ENCODE assay signal across 7 mouse cellular contexts in genomic region chr2:164436215-164436913, GRCm38 (mm10). TPM values are rescaled to one million over a fixed set of nuclear protein-coding genes. Genes with fewer than 3 reads are reported as not detected.
DNase-seq lines count a peak whose midpoint lies in the region; ATAC-seq and TF ChIP-seq lines count a peak whose summit lies in the region.

No protein-coding gene starts in this region.

- H3K4me3 ChIP-seq in embryonic facial prominence, embryonic 11.5 days (ENCODE audit: low read depth, low read length) = no peak overlapping the region
- H3K4me3 ChIP-seq in hindbrain, postnatal 0 days (ENCODE audit: low read length) = no peak overlapping the region
- no peak overlapping the region for H3K4me3 ChIP-seq in liver, embryonic 12.5 days
- H3K4me3 ChIP-seq in forebrain, embryonic 14.5 days (ENCODE audit: low read depth, low read length) = no peak overlapping the region

- TF ChIP-seq CTCF in hindbrain, postnatal 0 days (IDR thresholded peaks at IDR 0.05; ENCODE audit: low read depth) = no peak

- H3K27me3 ChIP-seq in embryonic facial prominence, embryonic 11.5 days (ENCODE audit: control insufficient read depth, insufficient read depth, low read length) = no peaks in the 10 kb centered on the region
- no peaks in the 10 kb centered on the region for H3K27me3 ChIP-seq in hindbrain, postnatal 0 days (ENCODE audit: insufficient read depth, low read length)
- H3K27me3 ChIP-seq in liver, embryonic 12.5 days (replicated peaks) = peaks cover 67% of the 10 kb centered on the region
- H3K27me3 ChIP-seq in forebrain, embryonic 14.5 days (replicated peaks; ENCODE audit: control insufficient read depth, insufficient read depth, low read length) = no peaks in the 10 kb centered on the region

- WGBS in embryonic facial prominence, embryonic 11.5 days = 12% methylated on average over 8 of the region's 8 CpGs
- 27% methylated on average over 8 of the region's 8 CpGs for WGBS in hindbrain, postnatal 0 days
- 23% methylated on average over 8 of the region's 8 CpGs for WGBS in liver, embryonic 12.5 days (ENCODE audit: insufficient replicate concordance)
- WGBS in forebrain, embryonic 14.5 days = 21% methylated on average over 8 of the region's 8 CpGs

- no peaks in the 10 kb centered on the region for H3K9me3 ChIP-seq in embryonic facial prominence, embryonic 11.5 days (replicated peaks; ENCODE audit: control insufficient read depth, low read length)
- H3K9me3 ChIP-seq in hindbrain, postnatal 0 days (ENCODE audit: low read length) = no peaks in the 10 kb centered on the region
- no peaks in the 10 kb centered on the region for H3K9me3 ChIP-seq in liver, embryonic 12.5 days (replicated peaks)
- no peaks in the 10 kb centered on the region for H3K9me3 ChIP-seq in forebrain, embryonic 14.5 days (replicated peaks; ENCODE audit: control insufficient read depth, low read length)

- H3K4me2 ChIP-seq in embryonic facial prominence, embryonic 11.5 days (ENCODE audit: low read depth, low read length) = no peak overlapping the region
- H3K4me2 ChIP-seq in hindbrain, postnatal 0 days (ENCODE audit: low read depth, low read length) = no peak overlapping the region
- peak overlapping the region; percentile 38 for H3K4me2 ChIP-seq in liver, embryonic 12.5 days
- H3K4me2 ChIP-seq in forebrain, embryonic 14.5 days (ENCODE audit: low read length) = no peak overlapping the region

- H3K9ac ChIP-seq in embryonic facial prominence, embryonic 11.5 days (replicated peaks; ENCODE audit: low read length) = no peak overlapping the region; the same call in 1 of the 2 replicates
- H3K9ac ChIP-seq in hindbrain, postnatal 0 days (replicated peaks; ENCODE audit: low read length) = no peak overlapping the region
- 0 out of 2 replicates have a peak overlapping the region, but pooled peaks have one; percentile 15 for H3K9ac ChIP-seq in liver, embryonic 12.5 days
- no peak overlapping the region for H3K9ac ChIP-seq in forebrain, embryonic 14.5 days (ENCODE audit: low read length)

- H3K36me3 ChIP-seq in embryonic facial prominence, embryonic 11.5 days (replicated peaks; ENCODE audit: control insufficient read depth, insufficient read depth, low read depth, low read length) = no peaks in the 10 kb centered on the region
- H3K36me3 ChIP-seq in hindbrain, postnatal 0 days (ENCODE audit: insufficient read depth, low read length) = no peaks in the 10 kb centered on the region
- H3K36me3 ChIP-seq in liver, embryonic 12.5 days = no peaks in the 10 kb centered on the region
- no peaks in the 10 kb centered on the region for H3K36me3 ChIP-seq in forebrain, embryonic 14.5 days (ENCODE audit: control insufficient read depth, insufficient read depth, low read length)

- H3K27ac ChIP-seq in embryonic facial prominence, embryonic 11.5 days (replicated peaks; ENCODE audit: low read depth, low read length) = peak overlapping the region; percentile 68
- peak overlapping the region; percentile 71 for H3K27ac ChIP-seq in hindbrain, postnatal 0 days
- H3K27ac ChIP-seq in liver, embryonic 12.5 days = peak overlapping the region; percentile 11
- H3K27ac ChIP-seq in forebrain, embryonic 14.5 days (ENCODE audit: low read depth, low read length) = no peak overlapping the region

- peaks cover 13% of the 10 kb centered on the region for H3K4me1 ChIP-seq in embryonic facial prominence, embryonic 11.5 days (ENCODE audit: control insufficient read depth, insufficient read depth, low read length)
- 0 out of 2 replicates have a peak, but pooled peaks cover 2% of the 10 kb centered on the region for H3K4me1 ChIP-seq in hindbrain, postnatal 0 days (ENCODE audit: insufficient read depth, low read length)
- H3K4me1 ChIP-seq in liver, embryonic 12.5 days = peaks cover 21% of the 10 kb centered on the region
- no peaks in the 10 kb centered on the region for H3K4me1 ChIP-seq in forebrain, embryonic 14.5 days (ENCODE audit: control insufficient read depth, insufficient read depth, low read length)

- ATAC-seq in embryonic facial prominence, embryonic 11.5 days (replicated peaks; ENCODE audit: insufficient number of reproducible peaks, low FRiP score, low TSS enrichment, low read depth) = no peak
- ATAC-seq in hindbrain, postnatal 0 days = peak; percentile 51; the same call in 1 of the 2 replicates
- 0 out of 2 replicates have a peak, but pooled peaks have one; percentile 4 for ATAC-seq in liver, embryonic 12.5 days
- ATAC-seq in forebrain, embryonic 14.5 days = no peak

- peak; percentile 35 for DNase-seq in layer of hippocampus, adult 11-12 months (ENCODE audit: low spot score)
- DNase-seq in layer of hippocampus, postnatal 25 days (ENCODE audit: extremely low spot score in 1 of 2, low spot score in 1 of 2) = no peak
- no peak for DNase-seq in embryonic facial prominence, embryonic 11.5 days (ENCODE audit: low spot score)
- peak; percentile 26 for DNase-seq in hindbrain, postnatal 0 days (ENCODE audit: low spot score)
- DNase-seq in urinary bladder, postnatal 4 days (ENCODE audit: low spot score in 2 of 2) = no peak
- no peak for DNase-seq in forebrain, embryonic 14.5 days (ENCODE audit: low spot score)

RNA-seq across cellular contexts. Expression of gene Sdc4, which starts 7.3 kb away (rescaled TPM):
- 100 to 1,000 TPM; 101 to 146 TPM for total RNA-seq in layer of hippocampus, postnatal 25 days (2021)
- polyA plus RNA-seq in embryonic facial prominence, embryonic 11.5 days (2014; fragmentation: Nextera tagmentation; extraction: Ambion mirVana) = 19.2 and 24.1 TPM in 2 replicates
- total RNA-seq in hindbrain, postnatal 0 days (2014; rRNA removed) = 31.1 and 34.1 TPM in 2 replicates
- 36.7 and 39.5 TPM in 2 replicates for polyA plus RNA-seq in hindbrain, postnatal 0 days (2015; fragmentation: Nextera tagmentation; extraction: Ambion mirVana)
- 31.3 and 31.8 TPM in 2 replicates for polyA plus RNA-seq in liver, embryonic 12.5 days (2016; fragmentation: Nextera tagmentation; extraction: Ambion mirVana)
- polyA plus RNA-seq in forebrain, embryonic 14.5 days (2014; fragmentation: Nextera tagmentation; extraction: Ambion mirVana) = 3.9 and 4.2 TPM in 2 replicates

RNA-seq across cellular contexts. Expression of gene Sys1, which starts 20.4 kb away (rescaled TPM):
- total RNA-seq in layer of hippocampus, postnatal 25 days (2021) = 10 to 100 TPM; 41.0 to 45.2 TPM
- polyA plus RNA-seq in embryonic facial prominence, embryonic 11.5 days (2014; fragmentation: Nextera tagmentation; extraction: Ambion mirVana) = 53.3 and 58.3 TPM in 2 replicates
- total RNA-seq in hindbrain, postnatal 0 days (2014; rRNA removed) = 165 and 315 TPM in 2 replicates
- polyA plus RNA-seq in hindbrain, postnatal 0 days (2015; fragmentation: Nextera tagmentation; extraction: Ambion mirVana) = 108 and 113 TPM in 2 replicates
- 36.1 and 37.9 TPM in 2 replicates for polyA plus RNA-seq in liver, embryonic 12.5 days (2016; fragmentation: Nextera tagmentation; extraction: Ambion mirVana)
- 76.3 and 86.6 TPM in 2 replicates for polyA plus RNA-seq in forebrain, embryonic 14.5 days (2014; fragmentation: Nextera tagmentation; extraction: Ambion mirVana)

RNA-seq across cellular contexts. Expression of gene Gm20458, which starts 24.4 kb away (rescaled TPM):
- total RNA-seq in layer of hippocampus, postnatal 25 days (2021) = 10 to 100 TPM in 1 of 2 experiments, 1 to 10 TPM in 1; 3.9 to 11.3 TPM
- 2.6 and 4.3 TPM in 2 replicates for polyA plus RNA-seq in embryonic facial prominence, embryonic 11.5 days (2014; fragmentation: Nextera tagmentation; extraction: Ambion mirVana)
- 34.4 and 36.9 TPM in 2 replicates for total RNA-seq in hindbrain, postnatal 0 days (2014; rRNA removed)
- polyA plus RNA-seq in hindbrain, postnatal 0 days (2015; fragmentation: Nextera tagmentation; extraction: Ambion mirVana) = 9.6 and 10.8 TPM in 2 replicates
- 4.7 and 5.2 TPM in 2 replicates for polyA plus RNA-seq in liver, embryonic 12.5 days (2016; fragmentation: Nextera tagmentation; extraction: Ambion mirVana)
- polyA plus RNA-seq in forebrain, embryonic 14.5 days (2014; fragmentation: Nextera tagmentation; extraction: Ambion mirVana) = 6.2 and 8.9 TPM in 2 replicates

RNA-seq across cellular contexts. Expression of gene Matn4, which starts 31.4 kb away (rescaled TPM):
- total RNA-seq in layer of hippocampus, postnatal 25 days (2021) = 10 to 100 TPM; 13.0 to 17.5 TPM
- 1.2 and 1.3 TPM in 2 replicates for polyA plus RNA-seq in embryonic facial prominence, embryonic 11.5 days (2014; fragmentation: Nextera tagmentation; extraction: Ambion mirVana)
- 4.9 and 8.2 TPM in 2 replicates for total RNA-seq in hindbrain, postnatal 0 days (2014; rRNA removed)
- polyA plus RNA-seq in hindbrain, postnatal 0 days (2015; fragmentation: Nextera tagmentation; extraction: Ambion mirVana) = 4.7 and 5.0 TPM in 2 replicates
- polyA plus RNA-seq in liver, embryonic 12.5 days (2016; fragmentation: Nextera tagmentation; extraction: Ambion mirVana) = 0.28 and 0.41 TPM in 2 replicates
- 0.08 and 0.10 TPM in 2 replicates for polyA plus RNA-seq in forebrain, embryonic 14.5 days (2014; fragmentation: Nextera tagmentation; extraction: Ambion mirVana)

RNA-seq across cellular contexts. Expression of gene Rbpjl, which starts 33.4 kb away (rescaled TPM):
- under 1 TPM; 0.34 to 0.45 TPM for total RNA-seq in layer of hippocampus, postnatal 25 days (2021)
- not detected in 2 replicates for polyA plus RNA-seq in embryonic facial prominence, embryonic 11.5 days (2014; fragmentation: Nextera tagmentation; extraction: Ambion mirVana)
- total RNA-seq in hindbrain, postnatal 0 days (2014; rRNA removed) = 0.22 TPM in 1 of 2 replicates, not detected in the other
- 0.14 and 0.21 TPM in 2 replicates for polyA plus RNA-seq in hindbrain, postnatal 0 days (2015; fragmentation: Nextera tagmentation; extraction: Ambion mirVana)
- polyA plus RNA-seq in liver, embryonic 12.5 days (2016; fragmentation: Nextera tagmentation; extraction: Ambion mirVana) = not detected in 2 replicates
- 0.06 TPM in 1 of 2 replicates, not detected in the other for polyA plus RNA-seq in forebrain, embryonic 14.5 days (2014; fragmentation: Nextera tagmentation; extraction: Ambion mirVana)

Comparison
In these comparisons a context has a peak if more than half of its experiments do, and no peak if none do; other contexts are left out.
1. DNase-seq: peak in layer of hippocampus, adult 11-12 months (single experiment) and hindbrain, postnatal 0 days (single experiment); none in layer of hippocampus, postnatal 25 days (0 of 2), embryonic facial prominence, embryonic 11.5 days (single experiment), urinary bladder, postnatal 4 days (0 of 2) and forebrain, embryonic 14.5 days (single experiment).
2. ATAC-seq: peak in hindbrain, postnatal 0 days (single experiment) and liver, embryonic 12.5 days (single experiment); none in embryonic facial prominence, embryonic 11.5 days (single experiment) and forebrain, embryonic 14.5 days (single experiment).